Mouse (Mus musculus) ES-Bruce4 (cell line): ENCODE measurements at regions not wholly inside any gene's neighbourhood (a gene's known extent, or its start where the extent isn't known, plus 50 kb on each side); places are given as distances from the start of the nearest gene placed in this dataset.

Experiments used
- H3K27ac ChIP-seq: 2 replicates; pipeline ENCODE4 v1.5.1; 2012; ENCODE audit warnings: low read length, inconsistent platforms; ENCODE audit not compliant: insufficient read depth
- H3K27me3 ChIP-seq: 2 replicates; pipeline ENCODE4 v1.6.1; 2012; ENCODE audit warnings: mild to moderate bottlenecking, low read length, inconsistent platforms; ENCODE audit not compliant: control insufficient read depth, poor library complexity, insufficient read depth, severe bottlenecking
- H3K36me3 ChIP-seq: 2 replicates; pipeline ENCODE4 v1.6.1; 2012; ENCODE audit warnings: inconsistent platforms, mild to moderate bottlenecking, low read length, moderate library complexity; ENCODE audit not compliant: control insufficient read depth, poor library complexity, insufficient read depth, severe bottlenecking
- H3K4me1 ChIP-seq: one replicate; pipeline ENCODE4 v1.8.1; 2011; ENCODE audit warnings: low read length; ENCODE audit not compliant: control insufficient read depth, insufficient read depth
- H3K4me3 ChIP-seq: 2 replicates; pipeline ENCODE4 v1.5.1; 2011; ENCODE audit warnings: low read depth, mild to moderate bottlenecking, low read length
- H3K9ac ChIP-seq: 2 replicates; pipeline ENCODE4 v1.6.1; 2012; ENCODE audit warnings: low read depth, mild to moderate bottlenecking, inconsistent platforms; ENCODE audit not compliant: poor library complexity, severe bottlenecking
- H3K9me3 ChIP-seq: replicated peaks from 2 replicates; pipeline ENCODE4 v1.6.1; 2012; ENCODE audit warnings: mild to moderate bottlenecking, low read length, inconsistent platforms; ENCODE audit not compliant: control insufficient read depth, poor library complexity, insufficient read depth, severe bottlenecking
- CTCF ChIP-seq: IDR thresholded peaks from one replicate; pipeline ENCODE4 v1.8.1; 2011; ENCODE audit warnings: low read depth, low read length
- EP300 ChIP-seq: IDR thresholded peaks from 2 replicates; pipeline ENCODE4 v1.6.1; 2011; ENCODE audit warnings: low read depth, low read length; ENCODE audit not compliant: insufficient read depth
- POLR2A ChIP-seq: IDR thresholded peaks from one replicate; pipeline ENCODE4 v1.8.1; 2011; ENCODE audit warnings: low read length; ENCODE audit not compliant: insufficient read depth

DNA sequence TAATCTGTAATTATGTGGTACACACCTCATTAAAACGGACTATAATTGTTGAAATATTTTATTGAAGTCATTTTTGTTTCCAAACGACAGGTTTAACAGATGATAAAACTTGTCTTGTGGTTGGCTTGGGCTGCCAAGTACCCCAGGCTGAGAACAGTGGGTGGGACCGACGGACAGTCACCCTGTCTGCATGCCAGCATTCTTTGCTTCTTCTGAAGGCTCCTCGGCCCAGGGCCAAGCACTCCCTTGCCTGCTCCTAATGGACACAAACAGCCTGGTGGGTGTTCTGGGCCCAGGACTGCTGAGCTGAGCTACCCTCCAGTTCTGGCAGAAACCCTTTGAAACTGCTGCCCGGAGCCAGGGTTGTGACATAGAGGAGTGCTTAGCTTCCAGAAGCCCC is 227.4 kb downstream of the 3110018I06Rik start:
- Histone ChIP-seq H3K27ac (no peak overlapping the region), H3K9me3 (no peaks in the 10 kb centered on the region), H3K4me1 (no peaks in the 10 kb centered on the region), H3K4me3 (no peak overlapping the region), H3K27me3 (no peaks in the 10 kb centered on the region), H3K9ac (no peak overlapping the region), H3K36me3 (no peaks in the 10 kb centered on the region)
- TF ChIP-seq CTCF (no peak), EP300 (no peak), POLR2A (no peak)

DNA sequence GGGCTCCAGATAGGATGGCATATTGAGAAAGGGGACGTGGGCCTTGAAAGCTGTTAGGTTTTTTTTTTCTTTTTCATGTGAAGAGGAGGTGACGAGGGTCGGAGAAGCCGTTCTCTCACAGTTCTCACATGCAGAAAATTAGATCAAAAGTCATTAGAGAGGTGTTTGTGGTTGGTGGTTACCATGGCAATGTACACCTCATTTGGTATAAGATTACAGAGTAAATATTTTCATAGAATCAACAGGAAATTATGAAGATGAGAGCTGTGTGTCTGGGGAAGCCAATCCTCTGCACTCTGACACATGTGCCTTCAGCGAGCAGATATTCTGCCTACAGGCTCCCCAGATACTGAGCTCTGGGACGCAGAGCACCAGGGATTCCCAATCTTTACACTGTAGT is 232.5 kb downstream of the 3110018I06Rik start:
- Histone ChIP-seq H3K9me3 (no peaks in the 10 kb centered on the region), H3K4me1 (no peaks in the 10 kb centered on the region), H3K27me3 (no peaks in the 10 kb centered on the region), H3K4me3 (no peak overlapping the region), H3K9ac (no peak overlapping the region), H3K36me3 (no peaks in the 10 kb centered on the region), H3K27ac (no peak overlapping the region)
- no peak for TF ChIP-seq POLR2A
- TF ChIP-seq EP300 = no peak
- TF ChIP-seq CTCF = no peak

DNA sequence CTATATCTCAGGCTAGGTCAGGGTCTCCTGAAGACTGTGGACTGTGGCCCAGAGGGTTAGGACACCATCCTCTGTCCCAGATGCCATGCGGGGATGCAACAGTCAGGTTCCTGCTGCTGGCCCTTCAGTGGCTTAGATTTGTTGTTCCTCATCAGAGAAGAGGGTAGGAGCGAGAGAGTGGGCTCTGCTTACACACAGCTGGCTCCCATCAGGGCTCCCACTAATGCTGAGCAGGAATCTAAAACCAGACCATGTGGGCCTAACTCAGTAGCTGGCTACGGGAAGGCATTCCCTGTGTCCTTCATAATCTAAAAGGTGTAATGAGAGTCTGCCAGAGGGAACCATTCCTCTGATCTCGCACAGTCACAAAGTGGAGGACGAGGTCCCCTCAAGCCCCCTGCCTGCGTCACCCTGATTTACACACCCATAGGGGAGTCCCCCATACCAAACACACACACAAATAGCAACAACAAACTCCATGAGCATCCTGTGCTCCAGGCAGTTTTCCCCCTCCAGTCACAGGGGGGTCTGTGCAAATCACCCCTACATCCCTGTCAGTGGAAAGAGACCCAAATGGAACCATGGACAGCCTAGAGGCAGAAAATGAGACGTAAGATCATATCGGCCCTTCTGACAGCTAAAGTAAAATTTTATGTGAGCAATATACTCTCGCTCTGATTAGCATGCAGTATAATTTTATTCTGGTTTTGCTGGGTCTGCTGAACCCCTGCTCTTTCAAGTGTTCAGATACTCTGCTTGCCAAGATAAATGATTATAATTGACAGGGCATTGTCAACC is 234.8 kb downstream of the 3110018I06Rik start:
- H3K4me3 ChIP-seq = no peak overlapping the region
- H3K9me3 ChIP-seq = no peaks in the 10 kb centered on the region
- no peaks in the 10 kb centered on the region for H3K36me3 ChIP-seq
- H3K4me1 ChIP-seq = no peaks in the 10 kb centered on the region
- H3K27ac ChIP-seq = no peak overlapping the region
- H3K27me3 ChIP-seq = no peaks in the 10 kb centered on the region
- no peak for TF ChIP-seq POLR2A
- no peak for TF ChIP-seq EP300
- no peak for TF ChIP-seq CTCF
- no peak overlapping the region for H3K9ac ChIP-seq

DNA sequence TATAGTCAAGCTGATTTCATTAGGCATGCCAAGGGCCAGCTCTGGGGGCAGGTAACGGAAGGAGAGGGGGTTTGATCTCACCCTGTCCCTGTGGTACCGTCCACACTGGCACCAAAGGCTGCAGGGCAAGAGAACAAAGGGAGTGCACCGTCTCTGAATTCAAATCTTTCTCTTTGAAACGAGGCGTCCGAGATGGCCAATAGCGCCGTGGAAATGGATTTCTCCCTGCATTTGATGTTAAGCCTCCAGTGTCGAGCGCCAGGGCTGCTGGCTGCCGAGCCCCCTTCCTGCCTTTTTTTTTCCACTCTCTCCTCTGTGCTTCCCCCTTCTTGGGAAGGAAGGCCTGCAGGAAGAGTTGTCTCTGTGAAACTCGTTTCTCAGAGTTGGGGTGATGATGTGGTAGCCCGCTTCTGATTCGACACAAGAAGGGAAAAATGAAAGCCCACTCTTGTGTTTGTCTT is 235.5 kb downstream of the 3110018I06Rik start:
- Histone ChIP-seq H3K36me3 (no peaks in the 10 kb centered on the region), H3K4me1 (no peaks in the 10 kb centered on the region), H3K4me3 (no peak overlapping the region), H3K9ac (no peak overlapping the region), H3K27me3 (no peaks in the 10 kb centered on the region), H3K27ac (no peak overlapping the region), H3K9me3 (no peaks in the 10 kb centered on the region)
- TF ChIP-seq POLR2A (no peak), EP300 (no peak), CTCF (no peak)

DNA sequence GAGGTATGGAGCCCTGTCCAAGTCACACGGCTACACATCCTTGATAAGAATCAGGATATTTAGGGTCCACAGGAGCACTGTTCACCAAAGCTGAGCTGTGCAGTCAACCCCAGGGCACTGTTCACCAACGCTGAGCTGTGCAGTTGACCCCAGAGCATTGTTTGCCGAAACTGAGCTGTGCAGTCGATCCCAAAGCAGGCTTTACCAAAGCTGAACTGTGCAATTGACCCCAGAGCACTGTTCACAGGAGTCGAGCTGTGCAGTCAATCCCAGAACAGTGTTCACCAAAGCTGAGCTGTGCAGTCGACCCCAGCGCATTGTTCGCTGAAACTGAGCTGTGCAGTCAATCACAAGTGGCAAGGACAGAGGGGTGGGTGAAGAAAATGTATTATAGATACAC is 236.0 kb downstream of the 3110018I06Rik start:
- H3K27ac ChIP-seq = no peak overlapping the region
- TF ChIP-seq POLR2A (no peak), CTCF (no peak), EP300 (no peak)
- H3K36me3 ChIP-seq = no peaks in the 10 kb centered on the region
- no peak overlapping the region for H3K9ac ChIP-seq
- H3K4me3 ChIP-seq = no peak overlapping the region
- no peaks in the 10 kb centered on the region for H3K4me1 ChIP-seq
- H3K9me3 ChIP-seq = no peaks in the 10 kb centered on the region
- no peaks in the 10 kb centered on the region for H3K27me3 ChIP-seq

DNA sequence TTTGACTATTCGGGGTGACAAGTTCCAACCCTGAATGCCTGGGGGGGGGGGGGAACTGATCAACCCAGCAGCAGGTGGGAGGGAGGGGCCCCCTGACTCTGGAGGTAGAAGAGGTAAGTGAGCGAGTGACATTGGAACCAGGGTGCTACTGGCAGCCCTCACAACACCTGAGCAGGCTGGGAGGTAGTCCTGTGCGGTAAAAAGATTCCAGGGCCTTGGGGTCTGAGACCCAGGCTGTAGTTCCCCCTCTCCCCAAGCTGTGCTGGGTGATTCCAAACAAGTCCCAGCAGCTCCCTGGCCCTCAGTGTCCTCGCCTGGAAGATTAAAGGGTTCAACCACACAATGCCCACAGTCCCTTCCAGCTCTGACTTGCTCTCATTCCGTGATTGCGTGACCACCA is 240.4 kb downstream of the 3110018I06Rik start:
- H3K36me3 ChIP-seq = no peaks in the 10 kb centered on the region
- no peak overlapping the region for H3K4me3 ChIP-seq
- H3K27ac ChIP-seq = no peak overlapping the region
- H3K4me1 ChIP-seq = no peaks in the 10 kb centered on the region
- H3K9me3 ChIP-seq = no peaks in the 10 kb centered on the region
- no peaks in the 10 kb centered on the region for H3K27me3 ChIP-seq
- no peak overlapping the region for H3K9ac ChIP-seq
- TF ChIP-seq POLR2A (no peak), CTCF (no peak), EP300 (no peak)
